Mouse (Mus musculus): ENCODE data around the gene Phyhd1.

DNA sequence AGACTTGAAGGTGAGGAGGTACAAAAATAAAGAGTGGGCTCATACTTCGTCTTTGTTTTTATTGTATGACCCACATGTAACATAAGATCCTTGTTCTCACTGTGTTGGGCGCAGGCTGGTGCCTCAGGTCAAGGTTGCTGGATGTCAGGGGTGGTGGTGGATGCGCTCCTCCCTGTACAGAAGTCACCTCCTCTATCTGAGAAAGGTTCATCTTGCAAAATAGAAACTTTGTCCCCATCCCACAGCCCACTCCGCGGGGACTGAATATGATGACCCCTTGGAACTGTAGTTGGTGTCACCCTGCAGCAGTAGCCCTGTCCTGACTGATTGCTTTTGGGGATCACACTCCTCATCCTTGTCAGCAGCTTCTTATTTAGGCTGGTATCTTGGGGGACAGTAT is 19.0 kb upstream of the Phyhd1 start:
- TF ChIP-seq POLR2A (IDR thresholded peaks at IDR 0.05; ENCODE audit: insufficient read depth, low read length), result no peak
- TF ChIP-seq CTCF (IDR thresholded peaks at IDR 0.05; ENCODE audit: low read depth, low read length), result no peak

All from ES-Bruce4 (cell line).